Mouse (Mus musculus) G1E (cell line): ENCODE measurements around the gene Filip1l.

Experiments
- CTCF ChIP-seq: IDR thresholded peaks from 2 replicates; pipeline ENCODE4 v1.5.1; 2012; ENCODE audit warnings: low read depth, low read length, inconsistent platforms, mixed read lengths
- GATA1 ChIP-seq: IDR thresholded peaks from 2 replicates; pipeline ENCODE4 v1.6.1; 2012; ENCODE audit warnings: borderline replicate concordance, low read length, inconsistent platforms, mixed read lengths
- GATA2 ChIP-seq: IDR thresholded peaks from 2 replicates; pipeline ENCODE4 v1.6.1; 2012; ENCODE audit warnings: low read depth, low read length, inconsistent platforms, borderline replicate concordance
- POLR2AphosphoS5 ChIP-seq: IDR thresholded peaks from 2 replicates; pipeline ENCODE4 v1.6.1; 2012; ENCODE audit warnings: low read depth, low read length, inconsistent platforms; ENCODE audit not compliant: insufficient replicate concordance
- TAL1 ChIP-seq: conservative IDR thresholded peaks from 2 replicates; pipeline ENCODE4 v1.6.1; 2012; ENCODE audit warnings: low read depth, low read length, inconsistent platforms, mixed read lengths

DNA sequence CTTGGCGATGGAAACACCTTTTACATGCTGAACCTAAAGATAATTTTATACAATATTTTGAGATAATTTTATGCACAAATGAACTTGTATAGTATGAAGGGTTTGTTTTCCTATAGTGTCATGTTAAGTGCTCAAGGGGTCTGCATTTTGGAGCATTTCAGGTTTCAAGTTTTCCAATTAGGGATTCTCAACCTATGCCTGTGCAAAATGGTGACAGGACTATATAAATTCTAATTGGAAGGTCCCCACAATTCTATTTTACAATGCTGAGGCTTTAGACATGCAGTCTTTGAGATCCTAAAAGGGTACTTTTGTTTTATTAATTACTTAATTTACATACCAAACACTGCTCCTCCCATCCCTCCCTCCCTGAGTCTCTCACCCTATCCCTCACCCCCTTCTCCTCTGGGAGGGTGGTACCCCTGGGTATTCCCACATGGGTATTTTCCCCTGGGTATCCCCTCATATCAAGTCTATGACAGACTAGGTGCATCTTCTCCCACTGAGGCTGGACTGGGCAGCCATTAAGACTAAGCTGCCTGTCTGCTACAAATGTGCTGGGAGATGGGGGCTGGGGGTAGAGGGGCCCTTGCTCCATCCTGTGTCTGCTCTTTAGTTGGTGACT lies 223.0 kb downstream of the Filip1l start:
- TF ChIP-seq CTCF, result no peak
- no peak for TF ChIP-seq GATA1
- TF ChIP-seq TAL1, result no peak
- no peak for TF ChIP-seq GATA2
- TF ChIP-seq POLR2AphosphoS5, result no peak
